Mouse (Mus musculus) adrenal gland, adult 8-10 months (tissue): ENCODE measurements around the gene Baz1b. TPM values are rescaled to one million over a fixed set of nuclear protein-coding genes. Genes with fewer than 3 reads are reported as not detected.

ENCODE experiments used
- DNase-seq: peaks from one replicate; pipeline ENCODE4 v3.0.0; 2022
- total RNA-seq, 4 experiments: library from RNA; stranded (reverse); gene quantifications; 2 replicates each; pipeline ENCODE4 v1.2.4; 2022

The Baz1b gene
- total RNA-seq, 4 experiments from 2014 or later: 71.4 to 118 (median 94.8) TPM

DNA sequence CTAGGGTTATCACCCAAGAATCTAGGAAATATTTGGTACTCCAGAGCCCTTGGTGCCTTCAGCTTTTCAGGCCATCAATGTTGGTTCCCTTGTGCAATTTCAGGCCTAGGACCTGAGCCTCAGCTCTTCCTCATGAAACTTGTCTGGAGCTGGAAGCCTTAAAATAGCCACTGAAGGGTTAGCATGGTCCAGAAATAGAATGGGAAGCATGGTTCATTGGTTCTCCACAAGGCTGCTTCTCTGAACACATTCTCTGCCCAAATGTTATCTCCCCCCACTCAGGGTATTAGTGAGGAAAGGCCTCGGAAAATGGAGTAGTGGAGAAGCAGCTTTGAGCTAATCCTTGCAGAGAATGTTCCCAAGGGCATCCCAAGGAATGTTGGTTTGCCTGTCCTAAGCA lies 54.4 kb downstream of the Baz1b start:
- no peak for DNase-seq

DNA sequence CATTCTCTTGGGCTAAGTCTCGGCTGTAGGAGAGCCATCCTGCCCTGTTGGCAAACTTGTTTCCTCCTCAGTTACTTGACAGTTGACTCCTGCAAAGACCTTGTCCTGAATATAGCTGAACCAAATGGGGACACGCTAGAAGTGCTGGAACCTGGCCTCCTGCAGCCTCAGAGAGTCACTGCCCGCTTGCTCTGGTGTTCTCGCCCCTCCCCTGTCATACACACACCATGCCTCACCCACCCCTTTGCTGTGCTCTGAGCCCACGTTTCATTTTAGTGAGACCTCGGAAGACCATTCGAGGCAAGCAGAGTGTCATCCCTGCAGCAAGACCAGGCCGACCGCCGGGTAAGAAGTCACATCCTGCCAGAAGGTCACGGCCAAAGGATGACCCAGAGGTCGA lies 55.1 kb downstream of the Baz1b start:
- no peak for DNase-seq

DNA sequence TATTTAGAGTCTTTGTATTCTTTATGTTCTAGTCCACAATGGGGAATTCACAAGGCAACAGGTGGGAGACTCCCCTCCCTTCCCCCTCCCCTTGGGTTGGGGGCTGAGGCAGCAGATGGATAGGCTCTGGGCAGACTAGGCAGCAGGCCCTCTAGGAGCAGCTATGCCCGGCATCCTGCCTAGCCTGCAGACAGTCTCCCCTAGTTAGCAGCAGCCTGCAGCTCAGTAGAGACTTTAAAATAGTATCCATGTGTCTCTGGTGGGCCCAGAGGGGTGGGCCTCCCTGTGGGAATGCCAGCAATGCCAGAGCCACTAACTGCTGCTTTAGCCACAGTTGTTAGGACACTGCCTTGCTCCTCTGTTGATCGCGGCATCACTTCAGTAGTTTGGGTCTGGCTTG lies 55.5 kb downstream of the Baz1b start:
- no peak for DNase-seq

DNA sequence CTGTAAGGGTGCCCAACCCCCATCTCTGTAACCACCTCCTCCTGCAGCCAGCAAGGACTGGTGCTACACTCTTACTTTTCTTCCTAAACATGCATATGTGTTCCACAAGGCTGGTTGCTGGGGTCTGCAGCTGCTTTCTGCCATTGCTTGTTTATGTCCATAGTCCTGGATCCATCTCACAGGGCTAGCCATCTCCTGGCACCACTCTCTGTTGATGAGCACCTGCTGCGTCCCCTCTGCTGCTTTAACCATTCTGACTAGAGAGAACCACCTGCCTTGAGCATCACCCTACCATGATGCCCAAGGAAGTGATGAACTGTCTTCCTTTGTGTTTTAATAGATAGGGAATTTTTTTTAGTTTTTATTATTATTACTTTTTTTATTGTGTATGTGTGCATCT lies 56.1 kb downstream of the Baz1b start:
- no peak for DNase-seq

DNA sequence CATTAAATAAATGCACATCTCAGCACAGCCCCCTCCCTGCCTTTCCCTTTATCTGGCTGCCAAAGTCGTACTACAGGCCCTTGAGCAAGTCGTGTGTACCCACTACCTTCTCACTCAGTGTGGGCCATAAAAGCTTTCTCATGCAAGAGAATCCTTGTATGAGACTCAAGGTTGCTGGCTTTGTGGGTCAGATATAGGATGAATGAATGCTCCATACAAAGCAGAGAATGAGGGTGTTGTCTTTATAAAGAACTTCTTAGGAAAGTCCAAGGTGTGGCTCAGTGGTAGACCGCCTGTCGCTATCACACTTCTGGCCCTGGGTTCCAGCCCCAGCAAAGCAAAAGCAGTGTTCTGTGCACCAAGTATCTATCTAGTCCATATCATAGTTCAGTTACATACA lies 59.5 kb downstream of the Baz1b start:
- DNase-seq: no peak

DNA sequence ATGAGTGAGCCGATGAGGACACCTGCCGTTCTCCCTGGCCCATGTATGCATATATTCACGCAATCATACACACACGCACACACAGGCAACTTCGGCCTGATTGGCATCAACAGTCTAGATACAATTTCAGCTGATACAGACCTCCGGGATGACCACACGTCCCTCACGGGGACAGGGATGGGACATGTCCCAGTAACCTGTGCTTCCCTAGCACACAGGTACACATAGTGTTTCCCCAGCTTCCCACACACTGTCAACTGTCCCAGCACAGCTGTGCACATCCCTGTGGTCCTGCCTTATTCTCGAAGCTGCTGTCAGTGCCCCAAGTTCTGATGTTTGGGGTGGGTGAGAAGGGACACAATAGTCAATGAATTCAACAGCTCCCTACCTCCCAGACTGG lies 60.3 kb downstream of the Baz1b start:
- DNase-seq: no peak

DNA sequence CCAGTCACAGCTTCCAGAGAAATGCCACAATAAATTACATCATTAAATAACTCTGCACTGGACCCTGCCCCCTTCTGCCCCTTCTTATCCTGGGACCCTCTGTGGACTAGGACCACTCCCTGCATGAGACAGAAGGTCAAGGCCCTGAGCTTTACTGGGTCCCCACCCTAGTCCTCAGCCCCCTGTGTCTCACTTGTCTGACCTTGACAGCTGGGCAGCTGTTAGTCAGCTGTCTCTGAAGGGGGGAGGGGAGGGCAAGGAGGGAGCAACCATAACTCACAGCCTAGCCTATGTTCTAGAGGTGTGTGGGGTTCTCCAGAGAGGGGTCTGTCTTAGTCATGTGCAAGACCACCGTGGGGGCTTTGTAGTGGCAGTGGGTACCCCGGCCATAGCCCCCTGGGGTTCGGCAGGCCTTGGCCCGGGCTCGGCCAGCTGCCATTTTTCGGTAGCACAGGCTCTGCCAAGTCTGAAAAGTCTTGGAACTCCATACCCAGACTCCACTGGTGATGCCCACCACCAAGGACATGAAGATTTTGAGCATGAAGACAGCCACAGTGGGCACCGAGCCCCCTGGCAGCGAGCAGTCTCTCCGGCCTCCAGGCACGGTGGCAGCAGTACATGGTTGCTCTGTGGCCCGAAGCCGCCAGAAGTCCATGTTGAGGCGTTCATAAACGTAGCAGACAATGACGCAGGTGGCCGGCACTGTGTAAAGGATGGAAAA lies 62.1 kb downstream of the Baz1b start:
- no peak for DNase-seq

DNA sequence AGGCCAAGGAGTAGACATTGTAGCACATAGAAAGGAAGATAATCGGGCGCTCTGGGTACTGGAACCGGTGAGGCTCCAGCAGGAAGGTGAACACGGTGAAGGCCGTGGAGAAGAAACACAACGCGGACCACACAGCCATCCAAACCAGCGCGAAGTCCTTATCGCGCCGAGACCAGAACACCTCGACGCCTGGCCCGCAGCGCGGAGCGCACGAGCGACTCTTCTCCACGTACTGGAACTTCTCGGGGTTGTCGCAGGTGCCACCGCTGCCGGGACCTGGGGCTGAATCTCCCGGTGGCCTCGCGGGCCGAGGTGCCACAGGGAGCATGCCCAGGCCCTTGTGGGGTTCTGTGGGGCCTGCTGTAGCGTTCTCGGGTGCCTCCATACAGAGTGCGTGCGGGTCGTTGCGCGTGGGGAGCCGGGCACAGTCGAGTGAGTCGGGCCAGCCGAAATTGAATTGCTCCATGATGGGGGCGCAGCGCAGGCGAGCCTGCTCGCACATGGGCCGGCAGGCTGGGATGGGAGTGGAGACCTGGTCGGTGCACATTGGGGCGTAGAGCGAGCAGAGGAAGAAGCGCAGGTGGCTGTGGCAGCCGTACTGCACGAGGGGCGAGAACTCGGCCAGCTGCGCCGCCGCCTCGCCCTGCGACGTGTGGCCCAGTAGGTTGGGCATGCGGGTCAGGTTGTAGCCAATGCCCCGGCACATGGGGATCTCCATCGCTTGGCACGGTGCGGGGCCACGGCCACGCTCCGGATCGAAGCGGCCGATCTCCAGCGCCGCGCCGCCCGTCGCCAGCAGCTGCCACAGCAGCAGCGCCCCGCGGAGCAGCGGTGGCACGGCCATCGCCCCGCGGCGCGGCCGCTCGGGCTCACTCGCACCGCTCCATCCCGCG lies 63.4 kb downstream of the Baz1b start:
- no peak for DNase-seq

DNA sequence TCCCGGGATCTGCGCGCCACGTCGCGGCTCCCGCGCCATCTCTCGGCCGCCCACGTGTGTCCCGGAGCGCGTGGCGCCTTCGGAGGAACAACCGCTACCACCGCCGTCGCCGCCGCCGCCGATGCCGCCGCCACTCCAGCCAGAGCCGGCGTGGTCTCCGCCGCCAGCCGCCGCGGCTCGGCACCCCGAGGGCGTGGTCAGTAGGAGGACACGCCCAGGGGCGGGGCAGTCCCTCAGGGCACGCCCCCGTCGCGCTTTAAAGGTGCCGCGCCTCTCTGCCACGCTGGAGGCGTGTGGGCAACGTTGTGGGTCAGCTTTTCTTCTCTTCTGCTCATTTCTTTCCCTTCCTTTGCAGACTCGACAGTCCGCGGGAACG lies 64.0 kb downstream of the Baz1b start, which contains the start of gene Fzd9:
Gene Fzd9 (minus strand): TSS at position 152 of the 376 bp plus-strand sequence.
- peak; percentile 70 for DNase-seq

DNA sequence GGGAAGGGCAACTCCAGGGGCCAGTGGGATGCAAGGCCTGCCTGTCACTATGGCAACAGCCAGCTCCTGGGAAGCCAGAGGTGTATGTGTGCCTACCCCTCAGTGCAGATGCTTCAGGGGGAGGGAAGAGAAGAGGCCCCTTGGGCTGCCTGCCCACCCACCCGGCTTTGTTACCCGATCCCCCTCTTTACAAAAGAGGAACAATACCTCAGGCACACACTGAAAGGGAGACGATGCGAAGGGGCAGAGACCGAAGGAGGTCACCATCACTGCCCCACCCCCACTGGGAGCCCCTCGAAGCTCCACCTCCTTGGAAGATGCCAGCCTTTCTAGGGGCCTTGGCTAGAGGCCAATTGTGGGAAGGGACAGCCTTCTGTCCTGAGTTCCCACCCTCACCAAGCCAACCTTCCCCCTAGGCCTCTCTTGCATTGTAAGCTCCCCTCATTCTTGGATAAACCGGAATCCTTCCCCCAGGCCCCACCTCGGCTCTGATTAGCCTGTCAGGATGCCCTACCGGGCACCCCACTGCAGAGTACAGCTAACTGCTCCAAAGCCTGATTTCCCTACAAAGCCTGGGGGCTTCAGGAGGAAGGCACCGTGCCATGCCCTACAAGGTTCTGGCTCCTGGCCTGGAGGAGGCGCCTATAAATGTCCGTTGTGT lies 66.8 kb downstream of the Baz1b start:
- no peak for DNase-seq

DNA sequence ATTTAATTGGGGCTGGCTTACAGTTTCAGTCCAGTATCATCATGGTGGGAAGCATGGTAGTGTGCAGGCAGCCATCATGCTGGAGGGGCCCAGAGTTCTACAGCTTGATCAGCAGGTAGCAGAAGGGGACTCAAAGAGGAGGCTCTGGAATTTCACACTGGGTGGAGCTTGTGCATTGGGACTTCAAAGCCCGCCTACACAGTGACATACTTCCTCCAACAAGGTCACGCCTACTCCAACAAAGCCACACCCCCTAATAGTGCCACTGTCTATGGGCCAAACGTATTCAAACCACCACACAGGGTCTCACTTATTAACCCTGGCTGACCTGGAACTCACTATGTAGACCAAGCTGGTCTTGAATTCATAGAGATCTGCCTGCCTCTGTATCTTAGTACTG lies 69.1 kb downstream of the Baz1b start:
- DNase-seq: no peak

DNA sequence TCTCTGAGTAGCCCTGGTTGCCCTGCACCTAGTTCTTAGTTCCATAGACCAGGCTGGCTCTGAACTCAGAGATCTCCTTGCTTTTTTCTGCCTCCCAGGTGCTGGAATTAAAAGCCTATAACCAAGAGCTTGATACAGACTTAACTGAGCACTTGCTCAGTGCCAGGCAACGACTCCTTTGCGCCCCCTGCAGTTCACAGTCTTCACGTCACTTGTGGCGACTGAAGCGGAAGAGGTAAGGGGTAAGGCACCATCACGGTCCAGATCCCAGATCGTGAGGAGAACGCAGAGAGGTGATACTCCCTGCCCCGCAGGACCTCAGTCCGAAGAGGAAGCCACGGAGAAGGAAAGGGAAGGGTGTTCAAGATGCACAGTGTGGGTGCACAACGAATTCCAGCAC lies 70.5 kb downstream of the Baz1b start:
- DNase-seq: no peak

DNA sequence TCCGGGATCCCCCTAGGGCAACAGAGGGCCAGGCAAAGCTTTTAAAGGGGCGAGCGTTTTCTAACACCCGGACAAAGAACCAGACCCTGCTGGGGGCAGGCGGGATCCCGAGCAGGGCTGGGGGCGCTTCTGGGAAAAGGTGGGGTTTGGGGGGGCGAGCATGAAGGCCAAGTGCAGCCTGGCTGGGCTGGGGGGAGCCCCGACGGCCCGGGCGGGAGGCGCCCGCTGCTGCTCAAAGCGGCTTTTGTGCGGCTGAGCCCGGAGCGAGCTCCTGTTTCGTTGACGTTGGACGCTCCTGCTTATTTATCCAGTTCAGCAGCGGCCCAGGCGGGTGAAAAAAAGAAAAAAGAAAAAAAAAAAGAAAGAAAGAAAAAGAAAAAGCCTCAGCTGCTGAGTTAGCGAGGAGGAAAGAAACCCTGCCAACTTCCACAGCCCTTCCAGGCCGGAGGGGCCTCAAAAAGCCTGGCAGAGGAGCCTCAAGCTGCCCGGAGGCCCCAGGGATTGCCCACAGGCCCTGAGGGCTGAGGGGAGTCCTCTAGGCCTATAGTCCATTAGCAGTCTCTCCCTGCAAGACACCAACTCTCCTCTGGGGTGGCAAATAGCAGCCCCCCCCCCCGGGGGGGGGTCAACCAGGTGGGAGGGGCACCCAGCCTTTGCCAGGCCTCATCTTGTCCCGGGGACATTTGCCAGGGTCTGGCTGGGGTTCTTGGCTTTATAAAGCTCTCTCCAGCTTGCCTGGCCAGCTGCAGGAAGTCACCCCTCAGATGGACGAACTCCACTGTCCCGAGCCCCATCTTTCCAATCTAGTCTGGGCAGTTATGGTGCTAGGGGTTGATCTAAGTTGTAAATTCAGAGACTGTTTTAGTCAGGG lies 71.5 kb downstream of the Baz1b start:
- DNase-seq: no peak

DNA sequence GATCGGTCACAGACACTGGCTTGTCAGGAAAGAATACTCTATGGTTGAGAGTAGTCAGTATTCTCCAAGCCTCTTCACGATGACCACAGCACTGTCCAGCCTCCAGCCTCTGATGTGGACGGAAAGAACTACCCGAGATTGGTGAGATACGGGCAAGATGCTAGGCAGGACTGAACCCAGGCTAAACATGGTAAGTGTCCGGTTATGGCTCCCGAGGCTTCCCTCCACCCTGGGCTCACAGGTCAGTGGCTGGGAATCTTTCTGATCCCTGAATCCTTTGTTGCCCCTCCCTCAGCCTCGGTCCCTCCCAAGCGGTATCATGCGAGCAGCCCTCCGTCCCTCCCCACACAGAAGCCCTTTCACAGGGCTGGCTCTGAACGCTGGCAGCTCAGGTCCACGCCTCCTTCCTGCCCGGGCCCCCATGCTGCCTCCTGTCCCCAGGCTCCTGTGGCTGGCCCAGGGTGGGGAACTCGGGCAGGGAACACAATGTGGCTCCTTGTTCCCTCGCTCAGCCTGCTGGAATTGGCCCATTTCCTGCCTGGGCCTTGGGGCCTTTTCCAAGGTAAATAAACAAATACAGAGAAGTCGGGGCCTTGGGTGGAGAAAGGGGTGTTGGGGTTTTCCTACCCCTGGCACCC lies 76.9 kb downstream of the Baz1b start:
- DNase-seq: peak; percentile 45

DNA sequence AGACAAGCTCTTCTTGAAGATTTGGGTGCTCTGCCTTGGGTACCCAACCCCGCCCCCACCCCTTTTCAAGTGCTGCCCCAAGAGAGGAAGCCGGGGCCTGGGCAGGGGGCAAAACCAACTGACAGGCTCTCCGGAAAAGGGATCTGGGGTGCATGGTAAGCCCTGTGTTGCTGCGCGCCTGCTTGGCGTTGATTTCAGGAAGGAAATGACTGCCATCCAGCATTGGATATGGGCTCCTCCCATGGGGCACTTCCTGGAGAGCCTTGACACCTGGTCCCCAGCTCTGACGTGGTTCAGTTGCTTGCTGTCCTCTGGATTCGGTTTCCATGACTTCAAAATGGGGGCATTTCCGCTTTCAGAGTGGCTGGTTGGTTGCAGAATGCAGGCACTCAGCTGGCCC lies 77.5 kb downstream of the Baz1b start:
- DNase-seq: no peak

DNA sequence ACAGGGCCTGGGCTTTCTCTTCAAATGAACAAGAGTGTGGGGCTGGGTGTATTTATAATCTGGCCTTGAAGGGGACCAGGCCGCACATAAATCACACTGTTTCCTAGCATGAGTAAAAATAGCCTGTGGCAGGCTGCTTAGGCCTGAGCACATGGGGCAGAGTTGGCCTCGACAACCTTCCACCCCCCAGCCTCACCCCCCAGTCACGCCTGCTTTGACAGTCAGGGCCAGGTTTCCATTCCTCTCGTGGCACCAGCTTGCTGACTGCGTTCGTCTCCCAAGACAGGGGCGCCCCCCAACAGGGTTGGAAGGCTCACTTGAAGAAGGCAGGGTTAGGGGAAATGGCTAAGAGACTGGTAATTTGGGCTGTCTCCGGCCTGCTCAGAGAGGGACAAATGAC lies 82.4 kb downstream of the Baz1b start:
- DNase-seq: peak; percentile 45

DNA sequence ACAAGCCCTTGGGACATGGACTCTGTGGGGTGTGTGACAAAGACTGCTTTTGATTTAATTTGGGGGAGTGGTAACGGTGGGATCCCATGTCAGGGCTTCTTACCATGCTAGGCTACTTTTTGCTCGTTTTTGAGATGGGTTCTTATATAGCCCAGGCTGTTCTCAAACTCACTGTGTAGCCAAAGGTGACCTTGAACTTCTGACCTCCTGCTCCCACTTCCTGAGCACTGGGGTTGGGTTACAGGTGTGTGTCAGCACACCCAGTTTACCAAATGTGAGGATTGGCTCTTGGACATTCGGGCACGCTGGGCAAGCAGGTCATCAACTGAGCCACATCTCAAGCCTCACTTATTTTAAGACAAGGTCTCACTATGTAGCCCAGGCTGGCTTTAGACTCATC lies 83.3 kb downstream of the Baz1b start:
- no peak for DNase-seq

DNA sequence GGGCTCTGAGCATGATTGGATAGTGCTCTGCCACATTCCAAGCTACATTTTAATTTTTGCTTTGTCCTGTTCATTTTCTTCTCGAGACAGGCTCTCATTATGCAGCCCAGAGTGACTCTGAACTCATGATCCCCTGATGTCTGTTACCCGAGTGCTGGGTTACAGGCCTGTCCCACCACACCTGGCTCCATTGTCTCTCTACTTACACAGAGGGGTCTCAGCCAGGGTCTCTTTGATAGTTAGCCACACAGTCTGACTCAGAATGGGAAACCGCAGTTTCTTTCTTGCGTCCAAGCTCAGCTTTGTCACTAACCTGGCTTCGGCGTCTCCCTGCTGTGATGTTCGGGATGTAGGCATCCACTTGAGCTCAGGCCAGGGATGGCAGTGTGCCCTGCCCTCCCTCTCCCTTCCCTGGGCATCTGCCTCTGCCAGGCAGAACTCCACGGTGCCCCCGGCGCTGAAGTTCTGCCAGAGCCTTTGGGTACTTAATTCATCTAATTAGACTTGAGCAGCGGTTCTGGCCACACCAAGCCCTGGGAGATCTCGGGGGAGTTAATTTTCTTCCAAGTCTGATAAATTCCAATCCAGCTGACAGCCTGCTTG lies 84.6 kb downstream of the Baz1b start:
- no peak for DNase-seq

DNA sequence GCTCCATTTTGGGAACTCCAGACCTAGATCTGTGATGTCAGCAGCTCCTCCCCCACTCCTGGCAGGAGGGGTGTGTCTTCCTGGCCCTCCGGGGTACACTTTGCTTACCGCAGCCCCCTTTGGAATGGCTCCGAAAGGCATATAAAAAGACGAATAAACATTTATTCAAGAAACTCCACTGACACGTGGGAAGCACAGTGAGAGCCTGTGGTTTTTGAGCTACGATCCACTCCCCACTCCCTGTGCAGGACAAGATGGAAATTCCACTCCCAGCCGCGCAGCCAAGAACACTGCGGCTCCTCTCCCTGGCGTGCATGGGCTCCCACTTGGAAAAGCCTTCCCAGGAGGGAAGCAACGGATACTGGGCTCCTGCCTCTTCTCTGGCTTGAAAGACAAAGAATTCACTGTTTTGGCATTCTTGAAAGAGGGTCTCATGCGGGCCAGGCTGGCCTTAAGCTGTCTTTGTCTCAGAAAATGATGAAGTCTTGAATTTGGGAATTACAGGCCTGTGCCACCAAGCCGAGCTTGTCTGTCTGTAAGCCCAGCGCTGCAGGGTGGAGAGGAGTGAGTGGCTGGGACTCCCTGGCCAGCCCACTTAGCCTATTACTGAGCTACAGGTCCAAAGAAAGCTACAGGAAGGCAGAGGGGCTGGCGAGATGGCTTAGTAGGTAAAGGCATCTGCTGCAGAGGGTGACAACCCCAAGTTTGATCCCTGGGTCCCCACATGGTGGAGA lies 87.8 kb downstream of the Baz1b start:
- DNase-seq: no peak

DNA sequence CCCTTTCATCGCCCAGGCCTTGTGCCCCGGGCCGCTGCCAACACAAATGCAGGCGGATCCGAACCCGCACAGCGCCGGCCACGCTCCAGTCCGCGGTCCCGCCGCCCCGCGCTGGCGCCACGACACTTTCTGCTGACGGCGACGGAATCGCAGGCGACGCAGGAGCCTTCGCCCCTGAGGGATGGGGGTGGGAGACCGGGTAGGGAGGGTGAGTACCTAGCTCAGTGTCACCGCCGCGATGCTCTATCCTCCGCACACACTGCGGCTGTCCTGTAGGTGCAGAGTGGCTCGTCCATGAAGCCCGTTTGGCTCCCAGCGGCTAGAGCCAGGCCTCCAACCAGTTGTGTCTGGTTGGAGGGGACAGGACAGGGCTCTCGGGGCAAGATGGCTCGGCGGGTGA lies 89.5 kb downstream of the Baz1b start:
- no peak for DNase-seq

DNA sequence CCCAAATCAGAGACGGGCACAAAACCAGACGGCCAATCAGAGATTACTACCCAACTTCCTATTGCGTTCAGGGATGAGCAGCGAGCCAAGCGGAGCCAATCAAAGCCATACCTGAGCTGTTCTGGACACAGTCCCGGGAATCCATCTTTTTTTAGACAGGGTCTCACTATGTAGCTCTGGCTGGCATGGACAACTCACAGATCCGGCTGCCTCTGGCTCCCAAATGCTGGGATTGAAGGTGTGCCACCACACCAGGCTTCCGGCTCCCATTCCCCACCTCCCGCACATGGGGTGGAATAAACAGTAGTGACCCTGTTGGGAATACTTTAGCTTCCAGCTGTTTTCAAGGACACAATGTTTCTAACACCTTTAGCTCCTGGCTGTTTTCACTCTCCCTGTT lies 93.2 kb downstream of the Baz1b start:
- DNase-seq: no peak
